Mouse (Mus musculus) midbrain, embryonic 11.5 days (tissue): ENCODE results near the gene Ctnnbip1. TPM values are rescaled to one million over a fixed set of nuclear protein-coding genes. Genes with fewer than 3 reads are reported as not detected.
A peak's percentile ranks its signal among the peaks of the same experiment; 100 is the strongest.

Source experiments
- ATAC-seq: fragments of 200-750 bp; cut with Nextera tagmentation; 2 replicates; pipeline ENCODE4 v1.8.0; 2017; ENCODE audit warnings: moderate TSS enrichment, moderate library complexity; ENCODE audit not compliant: low FRiP score
- DNase-seq: peaks from one replicate; pipeline ENCODE4 v3.0.0; 2015; ENCODE audit warnings: low spot score; ENCODE audit errors: missing footprints
- H3K27ac ChIP-seq: fragments of 300-500 bp; sonication (generic); 2 replicates; pipeline ENCODE4 v1.5.1; 2014; ENCODE audit warnings: low read depth, low read length
- H3K27me3 ChIP-seq: fragments of 300-500 bp; sonication (generic); 2 replicates; pipeline ENCODE4 v1.6.1; 2014; ENCODE audit warnings: mild to moderate bottlenecking, low read length, moderate library complexity, mixed read lengths; ENCODE audit not compliant: control insufficient read depth, insufficient read depth
- H3K36me3 ChIP-seq: fragments of 300-500 bp; sonication (generic); 2 replicates; pipeline ENCODE4 v1.6.1; 2014; ENCODE audit warnings: mild to moderate bottlenecking, low read length, moderate library complexity, mixed read lengths; ENCODE audit not compliant: control insufficient read depth, insufficient read depth
- H3K4me1 ChIP-seq: fragments of 300-500 bp; sonication (generic); 2 replicates; pipeline ENCODE4 v1.6.1; 2014; ENCODE audit warnings: low read length; ENCODE audit not compliant: control insufficient read depth, insufficient read depth
- H3K4me2 ChIP-seq: fragments of 300-500 bp; sonication (generic); 2 replicates; pipeline ENCODE4 v1.6.1; 2014; ENCODE audit warnings: mild to moderate bottlenecking, moderate library complexity
- H3K4me3 ChIP-seq: fragments of 300-500 bp; sonication (generic); 2 replicates; pipeline ENCODE4 v1.5.1; 2014; ENCODE audit warnings: low read depth, low read length
- H3K9ac ChIP-seq: fragments of 300-500 bp; sonication (generic); 2 replicates; pipeline ENCODE4 v1.6.1; 2014; ENCODE audit warnings: low read length
- H3K9me3 ChIP-seq: fragments of 300-500 bp; sonication (generic); 2 replicates; pipeline ENCODE4 v1.6.1; 2016; ENCODE audit warnings: low read length; ENCODE audit not compliant: control insufficient read depth
- WGBS: fragments of 180-500 bp; shearing (Covaris S2); extraction: QIAGEN DNeasy Blood & Tissue Kit; methylation state at CpG from one replicate; pipeline ENCODE4 v1.1.7; 2014; 5-methylcytosine and 5-hydroxymethylcytosine counted together
- polyA plus RNA-seq: library from polyadenylated mRNA; unstranded; fragments of >200 nt; fragmentation: Nextera tagmentation; extraction: Ambion mirVana; gene quantifications from 2 replicates; pipeline ENCODE4 v1.2.1, GENCODE M21; 2014

The Ctnnbip1 gene
- polyA plus RNA-seq, 1 experiment from 2014 or later, result 59.4 TPM

GRCm38 (mm10) chr4:149527621-149528354, 9.8 kb downstream of the Ctnnbip1 start:
- DNase-seq (no peak), ATAC-seq (no peak)
- Histone ChIP-seq H3K4me1 (peaks cover 5% of the 10 kb centered on the region; the same call in 1 of the 2 replicates), H3K4me3 (no peak overlapping the region), H3K9me3 (no peaks in the 10 kb centered on the region), H3K36me3 (no peaks in the 10 kb centered on the region), H3K4me2 (no peak overlapping the region), H3K27me3 (no peaks in the 10 kb centered on the region), H3K9ac (no peak overlapping the region), H3K27ac (no peak overlapping the region)
- WGBS, result 85% methylated on average over 15 of the region's 15 CpGs

DNA sequence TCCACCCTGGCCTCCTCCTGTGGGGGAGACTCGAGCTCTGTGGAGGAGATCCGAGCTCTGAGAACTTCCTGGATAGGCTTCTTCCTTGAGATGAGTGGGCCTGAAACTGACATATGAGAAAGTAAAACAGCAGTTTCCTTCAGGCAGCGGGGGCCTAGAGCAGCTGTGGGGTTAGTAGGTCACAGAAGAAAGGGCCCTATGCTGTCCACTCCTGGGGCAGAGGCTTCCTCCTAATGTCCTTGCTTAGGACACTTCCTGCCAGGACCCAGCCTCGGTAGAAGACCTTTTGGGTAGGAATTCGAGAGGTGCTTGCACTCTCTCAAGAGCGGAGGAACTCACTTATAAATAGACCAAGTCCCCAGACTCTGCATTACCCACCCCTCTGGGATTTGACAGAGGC, 11.7 kb downstream of the Ctnnbip1 start:
- ATAC-seq (no peak), DNase-seq (no peak)
- no peak overlapping the region for H3K9ac ChIP-seq
- 83% methylated on average over 6 of the region's 6 CpGs for WGBS
- no peaks in the 10 kb centered on the region for H3K36me3 ChIP-seq
- H3K4me1 ChIP-seq, result peaks cover 5% of the 10 kb centered on the region; the same call in 1 of the 2 replicates
- H3K4me3 ChIP-seq, result no peak overlapping the region
- H3K9me3 ChIP-seq, result no peaks in the 10 kb centered on the region
- no peaks in the 10 kb centered on the region for H3K27me3 ChIP-seq
- no peak overlapping the region for H3K27ac ChIP-seq
- no peak overlapping the region for H3K4me2 ChIP-seq

DNA sequence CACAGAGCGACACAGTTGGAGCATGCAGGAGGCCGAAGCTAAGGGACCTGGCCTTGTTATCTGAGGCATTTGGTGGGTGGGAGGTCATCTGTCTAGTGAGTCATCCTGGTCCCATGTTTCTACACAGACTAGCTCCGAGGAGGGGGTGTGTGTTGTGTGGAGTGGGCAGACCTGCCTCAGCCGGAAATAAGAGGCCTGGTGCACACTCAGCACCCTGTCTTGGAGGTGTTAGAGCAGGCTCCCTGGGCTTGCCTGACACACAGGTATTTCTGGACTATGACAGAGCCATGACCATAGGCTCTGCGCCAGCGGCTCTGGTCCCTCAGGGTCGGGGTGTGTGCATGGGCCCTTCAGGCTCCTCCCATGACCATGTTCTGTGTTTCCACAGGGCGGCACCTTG, 21.4 kb downstream of the Ctnnbip1 start:
- Histone ChIP-seq H3K27me3 (no peaks in the 10 kb centered on the region), H3K27ac (no peak overlapping the region), H3K4me2 (no peak overlapping the region), H3K9ac (no peak overlapping the region), H3K4me1 (peaks cover 3% of the 10 kb centered on the region; the same call in 1 of the 2 replicates), H3K36me3 (no peaks in the 10 kb centered on the region), H3K9me3 (no peaks in the 10 kb centered on the region), H3K4me3 (no peak overlapping the region)
- no peak for ATAC-seq
- WGBS, result 92% methylated on average over 8 of the region's 8 CpGs
- no peak for DNase-seq

- 75% methylated on average over 5 of the region's 5 CpGs for WGBS
- Histone ChIP-seq H3K36me3 (peaks cover 4% of the 10 kb centered on the region; the same call in 1 of the 2 replicates), H3K27ac (no peak overlapping the region), H3K4me2 (no peak overlapping the region), H3K9ac (no peak overlapping the region), H3K9me3 (no peaks in the 10 kb centered on the region), H3K4me1 (peaks cover 3% of the 10 kb centered on the region; the same call in 1 of the 2 replicates), H3K27me3 (no peaks in the 10 kb centered on the region), H3K4me3 (no peak overlapping the region)
- DNase-seq, result no peak
- ATAC-seq, result no peak
These were observed 23.9 kb downstream of the Ctnnbip1 start for GRCm38 (mm10) chr4:149541935-149542334.

- H3K27me3 ChIP-seq, result no peaks in the 10 kb centered on the region
- H3K9me3 ChIP-seq, result no peaks in the 10 kb centered on the region
- H3K4me3 ChIP-seq, result no peak overlapping the region
- DNase-seq, result no peak
- peaks cover 3% of the 10 kb centered on the region; the same call in 1 of the 2 replicates for H3K4me1 ChIP-seq
- H3K27ac ChIP-seq, result no peak overlapping the region
- H3K9ac ChIP-seq, result no peak overlapping the region
- H3K36me3 ChIP-seq, result peaks cover 4% of the 10 kb centered on the region; the same call in 1 of the 2 replicates
- WGBS, result 73% methylated on average over 12 of the region's 12 CpGs
- no peak for ATAC-seq
- no peak overlapping the region for H3K4me2 ChIP-seq
These were observed 24.4 kb downstream of the Ctnnbip1 start for GRCm38 (mm10) chr4:149542431-149542830.

DNA sequence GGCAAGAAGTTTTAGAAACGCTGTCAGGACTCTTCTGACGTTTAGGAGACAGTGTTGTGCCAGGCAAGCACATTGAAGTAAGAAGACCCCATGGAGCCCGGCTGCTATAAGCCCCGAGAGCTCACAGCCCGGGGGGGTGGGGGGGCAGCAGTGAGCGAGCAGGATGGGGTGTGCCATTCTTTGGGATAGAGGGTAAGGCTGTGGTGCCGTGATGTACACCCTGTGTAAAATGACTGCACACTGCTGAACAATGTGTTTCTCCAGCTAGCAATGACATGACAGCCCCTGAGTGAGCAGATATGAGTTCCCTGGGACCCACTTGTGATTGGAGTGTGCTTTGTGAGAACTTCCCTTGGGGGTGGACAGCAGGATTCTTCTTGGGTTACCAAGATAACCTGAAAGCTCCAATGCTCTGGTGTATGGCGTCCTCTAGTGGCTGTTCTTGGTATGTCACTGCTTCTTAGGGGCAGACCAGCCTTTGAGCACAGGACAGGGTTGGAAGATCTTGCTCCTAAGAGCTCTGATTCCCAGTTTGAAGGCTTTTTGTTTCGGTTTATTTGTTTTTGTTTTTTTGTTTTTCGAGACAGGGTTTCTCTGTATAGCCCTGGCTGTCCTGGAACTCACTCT, 25.0 kb downstream of the Ctnnbip1 start:
- Histone ChIP-seq H3K4me2 (no peak overlapping the region), H3K36me3 (peaks cover 4% of the 10 kb centered on the region; the same call in 1 of the 2 replicates), H3K27me3 (no peaks in the 10 kb centered on the region), H3K9ac (no peak overlapping the region), H3K4me3 (no peak overlapping the region), H3K9me3 (no peaks in the 10 kb centered on the region), H3K4me1 (peaks cover 3% of the 10 kb centered on the region; the same call in 1 of the 2 replicates), H3K27ac (no peak overlapping the region)
- ATAC-seq (peak; percentile 59), DNase-seq (peak; percentile 99)
- 54% methylated on average over 10 of the region's 10 CpGs for WGBS

DNA sequence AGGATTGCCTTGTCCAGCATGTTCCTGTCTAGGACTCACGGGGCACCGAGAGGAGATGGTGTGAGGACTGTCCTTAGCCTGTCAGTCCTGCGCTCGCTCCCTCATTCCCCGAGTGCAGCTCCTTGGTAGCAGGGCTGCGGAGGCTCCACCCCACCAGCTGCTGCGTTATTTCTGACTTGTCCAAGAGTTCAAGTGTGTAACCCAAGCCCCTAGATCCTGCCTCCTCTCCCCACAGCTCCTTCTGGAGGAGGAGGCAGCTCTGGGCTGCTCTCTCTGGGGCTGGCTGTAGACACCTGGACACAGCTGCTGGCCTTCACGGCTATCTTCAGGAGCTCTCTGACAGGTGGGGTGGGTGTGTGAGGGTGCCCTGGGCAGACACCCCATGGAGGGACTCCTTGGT, 26.9 kb downstream of the Ctnnbip1 start:
- 94% methylated on average over 8 of the region's 8 CpGs for WGBS

GRCm38 (mm10) chr4:149546797-149547444, 28.9 kb downstream of the Ctnnbip1 start:
- no peaks in the 10 kb centered on the region for H3K9me3 ChIP-seq
- H3K4me2 ChIP-seq, result no peak overlapping the region
- ATAC-seq (no peak), DNase-seq (no peak)
- no peak overlapping the region for H3K4me3 ChIP-seq
- peaks cover 3% of the 10 kb centered on the region; the same call in 1 of the 2 replicates for H3K4me1 ChIP-seq
- H3K36me3 ChIP-seq, result peaks cover 4% of the 10 kb centered on the region; the same call in 1 of the 2 replicates
- no peak overlapping the region for H3K27ac ChIP-seq
- H3K27me3 ChIP-seq, result no peaks in the 10 kb centered on the region
- 89% methylated on average over 9 of the region's 9 CpGs for WGBS
- H3K9ac ChIP-seq, result no peak overlapping the region

More for the DNA sequence above, 26.9 kb downstream of the Ctnnbip1 start:
- Histone ChIP-seq H3K4me2 (no peak overlapping the region), H3K9me3 (no peaks in the 10 kb centered on the region), H3K9ac (no peak overlapping the region), H3K4me1 (peaks cover 3% of the 10 kb centered on the region; the same call in 1 of the 2 replicates), H3K4me3 (no peak overlapping the region), H3K27me3 (no peaks in the 10 kb centered on the region), H3K27ac (no peak overlapping the region), H3K36me3 (peaks cover 4% of the 10 kb centered on the region; the same call in 1 of the 2 replicates)
- DNase-seq (no peak), ATAC-seq (no peak)

- Histone ChIP-seq H3K27ac (no peak overlapping the region), H3K36me3 (peaks cover 4% of the 10 kb centered on the region; the same call in 1 of the 2 replicates), H3K4me3 (no peak overlapping the region), H3K27me3 (no peaks in the 10 kb centered on the region), H3K9ac (no peak overlapping the region), H3K9me3 (no peaks in the 10 kb centered on the region), H3K4me2 (no peak overlapping the region), H3K4me1 (peaks cover 3% of the 10 kb centered on the region; the same call in 1 of the 2 replicates)
- DNase-seq, result no peak
- no peak for ATAC-seq
- WGBS, result 83% methylated on average over 6 of the region's 6 CpGs
These were observed 29.5 kb downstream of the Ctnnbip1 start for GRCm38 (mm10) chr4:149547523-149547922.
